9 mouse cellular contexts compared by ENCODE assay signal in genomic region chr13:30259912-30260560, GRCm38 (mm10).
DNase-seq lines count a peak whose midpoint lies in the region; ATAC-seq and TF ChIP-seq lines count a peak whose summit lies in the region.
"Had no signal": no experiment of that assay in that cellular context is flagged by ENCODE, and none has a peak within 500 bp of the region (broad histone marks: within the 10 kb centered on the region; RNA-seq: fewer than 3 reads in every experiment).

No protein-coding gene starts in this region.

- dilution Hi-C loops in CH12.LX (cut with MboI; ENCODE audit: extremely low pct_ligation_motif_present, extremely low pct_unique_long_range_greater_than_20kb, low sequenced_read_pairs): no loop called here

- 11% methylated on average over 8 of the region's 8 CpGs for WGBS in bone marrow, adult 2 months
- WGBS in embryonic facial prominence, embryonic 14.5 days: 12% methylated on average over 8 of the region's 8 CpGs
- WGBS in heart, embryonic 15.5 days: 12% methylated on average over 8 of the region's 8 CpGs
- 12% methylated on average over 8 of the region's 8 CpGs for WGBS in liver, embryonic 14.5 days (ENCODE audit: insufficient replicate concordance)
- 12% methylated on average over 8 of the region's 8 CpGs for WGBS in neural tube, embryonic 14.5 days

- H3K9me3 ChIP-seq in CH12.LX (replicated peaks; ENCODE audit: low read length): no peaks in the 10 kb centered on the region
- no peaks in the 10 kb centered on the region for H3K9me3 ChIP-seq in embryonic facial prominence, embryonic 14.5 days (ENCODE audit: control insufficient read depth, low read length)
- H3K9me3 ChIP-seq in heart, embryonic 15.5 days (replicated peaks): no peaks in the 10 kb centered on the region
- no peaks in the 10 kb centered on the region for H3K9me3 ChIP-seq in liver, embryonic 14.5 days (ENCODE audit: control insufficient read depth, low read length)
- H3K9me3 ChIP-seq in neural tube, embryonic 14.5 days (ENCODE audit: control insufficient read depth, low read length): no peaks in the 10 kb centered on the region
- H3K9me3 ChIP-seq: heart, embryonic 13.5 days had no signal

- no peaks in the 10 kb centered on the region for H3K27me3 ChIP-seq in CH12.LX (replicated peaks)
- H3K27me3 ChIP-seq in embryonic facial prominence, embryonic 14.5 days (replicated peaks; ENCODE audit: control insufficient read depth, insufficient read depth, low read length): no peaks in the 10 kb centered on the region; the same call in 1 of the 2 replicates
- H3K27me3 ChIP-seq in heart, embryonic 15.5 days: no peaks in the 10 kb centered on the region
- no peaks in the 10 kb centered on the region for H3K27me3 ChIP-seq in liver, embryonic 14.5 days (ENCODE audit: control insufficient read depth, insufficient read depth, low read length)
- no peaks in the 10 kb centered on the region for H3K27me3 ChIP-seq in neural tube, embryonic 14.5 days (ENCODE audit: control insufficient read depth, insufficient read depth, low read length)

- no peaks in the 10 kb centered on the region for H3K4me1 ChIP-seq in CH12.LX (ENCODE audit: control insufficient read depth in 1 of 2, insufficient read depth in 2 of 2)
- peaks cover under 1% of the 10 kb centered on the region; the same call in 1 of the 2 replicates for H3K4me1 ChIP-seq in bone marrow, adult 2 months (ENCODE audit: control insufficient read depth, insufficient read depth, low read length)
- no peaks in the 10 kb centered on the region for H3K4me1 ChIP-seq in embryonic facial prominence, embryonic 14.5 days (ENCODE audit: control insufficient read depth, insufficient read depth, low read length)
- H3K4me1 ChIP-seq in heart, embryonic 15.5 days (replicated peaks): 0 out of 2 replicates have a peak, but pooled peaks cover 3% of the 10 kb centered on the region
- no peaks in the 10 kb centered on the region; a peak in 1 of 4 replicates for H3K4me1 ChIP-seq in liver, embryonic 14.5 days (replicated peaks; ENCODE audit: control insufficient read depth in 2 of 2, insufficient read depth in 2 of 2, low read length in 1 of 2)
- H3K4me1 ChIP-seq in neural tube, embryonic 14.5 days (ENCODE audit: control insufficient read depth, insufficient read depth, low read length): no peaks in the 10 kb centered on the region

- peak; percentile 69 for ATAC-seq in embryonic facial prominence, embryonic 14.5 days (ENCODE audit: low read depth)
- 0 out of 2 replicates have a peak, but pooled peaks have one; percentile 14 for ATAC-seq in heart, embryonic 15.5 days (replicated peaks; ENCODE audit: insufficient number of reproducible peaks, insufficient read depth, low FRiP score, low read depth)
- ATAC-seq in liver, embryonic 14.5 days (ENCODE audit: insufficient read depth): no peak
- peak; percentile 69 for ATAC-seq in neural tube, embryonic 14.5 days (ENCODE audit: low read depth)

- peak; percentile 90 to 91 for TF ChIP-seq CTCF in CH12.LX (conservative IDR thresholded peaks at IDR 0.05 in 1 of 2, IDR thresholded peaks at IDR 0.05 in 1 of 2; ENCODE audit: low read depth in 2 of 2, low read length in 2 of 2)
- peak; percentile 64 for TF ChIP-seq CTCF in bone marrow, adult 2 months (IDR thresholded peaks at IDR 0.05; ENCODE audit: control insufficient read depth, insufficient read depth, low read length)
- peak; percentile 86 for TF ChIP-seq CTCF in liver, embryonic 14.5 days (IDR thresholded peaks at IDR 0.05; ENCODE audit: low read depth)

- in situ Hi-C loops in CH12.LX (cut with MboI; ENCODE audit: low pct_ligation_motif_present, low pct_unique_long_range_greater_than_20kb, low sequenced_read_pairs): loop anchor here (10.0 kb wide), 2 partner anchors 155 to 405 kb away; partner anchors contain the start of gene Cdkal1

- DNase-seq in CH12.LX (ENCODE audit: extremely low read depth): peak; percentile 77
- DNase-seq in embryonic facial prominence, embryonic 14.5 days (ENCODE audit: low spot score): peak; percentile 89
- DNase-seq in kidney, postnatal 14 days: peak; percentile 84
- DNase-seq in liver, embryonic 14.5 days (ENCODE audit: low read depth in 3 of 3, low spot score in 3 of 3): peak; percentile 30 to 43 (median 31)
- DNase-seq in testis, postnatal 14 days (ENCODE audit: low spot score): peak; percentile 47

- no peaks in the 10 kb centered on the region for H3K79me2 ChIP-seq in CH12.LX (replicated peaks; ENCODE audit: control insufficient read depth, extremely low read depth, insufficient read depth, poor library complexity, severe bottlenecking)

- H3K4me2 ChIP-seq in CH12.LX (ENCODE audit: insufficient read depth, low read depth, poor library complexity, severe bottlenecking): no peak overlapping the region
- no peak overlapping the region for H3K4me2 ChIP-seq in embryonic facial prominence, embryonic 14.5 days (ENCODE audit: low read depth, low read length)
- no peak overlapping the region for H3K4me2 ChIP-seq in heart, embryonic 15.5 days
- no peak overlapping the region for H3K4me2 ChIP-seq in liver, embryonic 14.5 days (ENCODE audit: low read depth)
- H3K4me2 ChIP-seq in neural tube, embryonic 14.5 days (ENCODE audit: low read depth, low read length): no peak overlapping the region
- H3K4me2 ChIP-seq: heart, embryonic 13.5 days had no signal

- no peak overlapping the region for H3K9ac ChIP-seq in CH12.LX (ENCODE audit: insufficient read depth, low read depth)
- no peak overlapping the region for H3K9ac ChIP-seq in embryonic facial prominence, embryonic 14.5 days (ENCODE audit: low read depth, low read length)
- H3K9ac ChIP-seq in heart, embryonic 15.5 days: no peak overlapping the region
- H3K9ac ChIP-seq in liver, embryonic 14.5 days (replicated peaks): no peak overlapping the region
- no peak overlapping the region for H3K9ac ChIP-seq in neural tube, embryonic 14.5 days (replicated peaks; ENCODE audit: low read depth, low read length)
- H3K9ac ChIP-seq: heart, embryonic 13.5 days had no signal

- TF ChIP-seq RAD21 in CH12.LX (IDR thresholded peaks at IDR 0.05; ENCODE audit: low read depth, low read length): peak; percentile 88

- no peak for TF ChIP-seq EP300 in CH12.LX (IDR thresholded peaks at IDR 0.05; ENCODE audit: low read length)
- no peak for TF ChIP-seq EP300 in liver, embryonic 14.5 days (IDR thresholded peaks at IDR 0.05; ENCODE audit: low read depth)

- no peak overlapping the region for H3K27ac ChIP-seq in CH12.LX (ENCODE audit: insufficient read depth, low read depth)
- H3K27ac ChIP-seq in bone marrow, adult 2 months (ENCODE audit: control insufficient read depth, insufficient read depth, low read depth, low read length, poor library complexity): no peak overlapping the region
- no peak overlapping the region for H3K27ac ChIP-seq in embryonic facial prominence, embryonic 14.5 days (replicated peaks; ENCODE audit: low read depth, low read length)
- no peak overlapping the region for H3K27ac ChIP-seq in heart, embryonic 15.5 days
- H3K27ac ChIP-seq in liver, embryonic 14.5 days: no peak overlapping the region
- H3K27ac ChIP-seq in neural tube, embryonic 14.5 days (ENCODE audit: low read depth, low read length): no peak overlapping the region
- H3K27ac ChIP-seq: heart, embryonic 13.5 days had no signal

- no peaks in the 10 kb centered on the region for H3K36me3 ChIP-seq in CH12.LX (replicated peaks in 1 of 2; ENCODE audit: control insufficient read depth in 1 of 2, insufficient read depth in 1 of 2, low read length in 1 of 2)
- no peaks in the 10 kb centered on the region for H3K36me3 ChIP-seq in embryonic facial prominence, embryonic 14.5 days (ENCODE audit: control insufficient read depth, insufficient read depth, low read length)
- no peaks in the 10 kb centered on the region for H3K36me3 ChIP-seq in heart, embryonic 15.5 days
- H3K36me3 ChIP-seq in liver, embryonic 14.5 days (replicated peaks; ENCODE audit: control insufficient read depth, insufficient read depth, low read depth): no peaks in the 10 kb centered on the region
- H3K36me3 ChIP-seq in neural tube, embryonic 14.5 days (ENCODE audit: control insufficient read depth, insufficient read depth, low read length): no peaks in the 10 kb centered on the region
- H3K36me3 ChIP-seq: heart, embryonic 13.5 days had no signal

- no peak overlapping the region for H3K4me3 ChIP-seq in CH12.LX (replicated peaks in 1 of 3; ENCODE audit: low read depth in 2 of 3, low read length in 2 of 3, poor library complexity in 1 of 3)
- no peak overlapping the region for H3K4me3 ChIP-seq in bone marrow, adult 2 months (replicated peaks; ENCODE audit: control insufficient read depth, low read depth, low read length)
- no peak overlapping the region for H3K4me3 ChIP-seq in embryonic facial prominence, embryonic 14.5 days (ENCODE audit: low read depth, low read length)
- no peak overlapping the region for H3K4me3 ChIP-seq in heart, embryonic 15.5 days
- H3K4me3 ChIP-seq in liver, embryonic 14.5 days (ENCODE audit: insufficient read depth in 1 of 2, low read depth in 2 of 2, low read length in 2 of 2): no peak overlapping the region
- H3K4me3 ChIP-seq in neural tube, embryonic 14.5 days (ENCODE audit: low read depth, low read length): no peak overlapping the region
- H3K4me3 ChIP-seq: heart, embryonic 13.5 days had no signal

- no peak for TF ChIP-seq POLR2A in CH12.LX (IDR thresholded peaks at IDR 0.05; ENCODE audit: low read depth, low read length)
- no peak for TF ChIP-seq POLR2A in bone marrow, adult 2 months (IDR thresholded peaks at IDR 0.05; ENCODE audit: borderline replicate concordance, control insufficient read depth, low read depth, low read length)

TF ChIP-seq in CH12.LX, 34 proteins besides CTCF, POLR2A, EP300 and RAD21:
- TF ChIP-seq NRF1 (IDR thresholded peaks at IDR 0.05; ENCODE audit: low read depth, low read length) (no peak), SMC3 (IDR thresholded peaks at IDR 0.05; ENCODE audit: low read depth, low read length) (peak; percentile 88), USF2 (conservative IDR thresholded peaks at IDR 0.05; ENCODE audit: low read depth, low read length) (no peak), CHD1 (IDR thresholded peaks at IDR 0.05; ENCODE audit: low read depth, low read length) (no peak), HCFC1 (IDR thresholded peaks at IDR 0.05; ENCODE audit: low read depth, low read length) (no peak), ZKSCAN1 (IDR thresholded peaks at IDR 0.05; ENCODE audit: borderline replicate concordance, low read depth, low read length) (no peak), CHD2 (IDR thresholded peaks at IDR 0.05; ENCODE audit: low read length) (no peak)

Comparison
In these comparisons a context has a peak if more than half of its experiments do, and no peak if none do; other contexts are left out.
1. DNase-seq: peak in every context shown above with its lines; median percentile 89 in embryonic facial prominence, embryonic 14.5 days; 84 in kidney, postnatal 14 days; 77 in CH12.LX; 47 in testis, postnatal 14 days; 31 in liver, embryonic 14.5 days.